In the genomic region with DNA sequence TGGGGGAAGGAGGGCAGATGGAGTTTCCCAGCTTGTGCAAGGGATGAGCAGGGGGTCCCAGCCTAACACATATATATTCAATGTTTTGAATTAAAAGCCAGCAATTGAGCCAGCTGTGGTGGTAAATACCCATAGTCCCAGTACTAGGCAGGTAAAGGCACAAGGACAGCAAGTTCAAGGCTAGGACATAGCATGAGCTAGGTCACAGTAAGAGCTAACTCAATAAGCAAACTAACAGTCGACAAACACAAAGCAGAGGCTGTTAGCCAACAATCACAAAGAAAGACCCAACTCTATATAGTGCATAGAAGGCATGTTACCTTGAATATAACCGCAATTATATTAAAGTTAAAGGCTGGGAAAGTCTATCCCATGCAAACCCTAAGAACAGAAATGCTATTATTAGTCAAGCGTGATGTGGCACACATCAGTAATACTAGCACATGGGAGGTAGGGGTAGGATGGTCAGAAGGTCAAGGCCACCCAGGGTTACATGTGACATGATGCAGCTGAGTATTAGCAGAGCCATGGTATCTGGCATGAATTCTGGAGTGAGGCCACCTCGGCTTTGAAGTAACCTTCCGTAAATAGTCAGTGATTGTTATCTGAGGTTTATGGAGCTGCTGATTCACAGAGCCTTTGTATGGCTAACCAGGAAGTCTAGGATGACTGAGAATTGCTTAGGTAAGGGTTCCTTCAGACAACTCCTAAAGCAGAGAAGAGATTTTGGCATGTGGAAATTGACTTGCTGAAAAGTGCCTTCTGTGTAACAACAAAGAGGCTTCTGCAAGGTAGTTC, we compare ENCODE assay signal across 30 mouse cellular contexts. TPM values are rescaled to one million over a fixed set of nuclear protein-coding genes. Genes with fewer than 3 reads are reported as not detected.
DNase-seq lines count a peak whose midpoint lies in the region; ATAC-seq lines count a peak whose summit lies in the region.
"Had no signal": no experiment of that assay in that cellular context is flagged by ENCODE, and none has a peak within 500 bp of the region (broad histone marks: within the 10 kb centered on the region; RNA-seq: fewer than 3 reads in every experiment).

No protein-coding gene starts in this region.

- DNase-seq in adrenal gland, adult (ENCODE audit: inconsistent age in 2 of 2, low spot score in 1 of 2), result peak; percentile 47 to 74
- DNase-seq in adrenal gland, adult 18-20 months (ENCODE audit: low spot score in 2 of 2), result no peak
- DNase-seq in urinary bladder, postnatal 14 days (ENCODE audit: low spot score), result peak; percentile 10
- no peak for DNase-seq in urinary bladder, adult 18-20 months (ENCODE audit: low spot score in 2 of 2)
- DNase-seq in kidney, postnatal 10 days, result no peak
- DNase-seq in cerebellum, adult 8-10 months, result no peak
- no peak for DNase-seq in layer of hippocampus, adult 9-10 months (ENCODE audit: low spot score)
- DNase-seq: cerebellum, adult 2 months; cerebellum, postnatal 36 days; gastrocnemius, postnatal 10 days; heart, postnatal 14 days; kidney, adult 8-10 months; kidney, postnatal 25 days; layer of hippocampus, adult 9-11 months; left cerebral cortex, postnatal 4 days; lung, adult 2 months; lung, postnatal 14 days; right cerebral cortex, adult 18-20 months; right cerebral cortex, postnatal 4 days; thymus, adult 18-20 months; thymus, postnatal 4 days had no signal

- H3K36me3 ChIP-seq in intestine, embryonic 15.5 days, result no peaks in the 10 kb centered on the region
- H3K36me3 ChIP-seq: embryonic facial prominence, embryonic 15.5 days; forebrain, embryonic 15.5 days; heart, embryonic 12.5 days; hindbrain, embryonic 12.5 days; midbrain, embryonic 12.5 days; neural tube, embryonic 15.5 days; stomach, embryonic 15.5 days had no signal

- H3K9ac ChIP-seq in intestine, embryonic 15.5 days, result no peak overlapping the region
- H3K9ac ChIP-seq: embryonic facial prominence, embryonic 15.5 days; forebrain, embryonic 15.5 days; heart, embryonic 12.5 days; hindbrain, embryonic 12.5 days; midbrain, embryonic 12.5 days; neural tube, embryonic 15.5 days; stomach, embryonic 15.5 days had no signal

- H3K27ac ChIP-seq in intestine, embryonic 15.5 days, result no peak overlapping the region
- H3K27ac ChIP-seq: embryonic facial prominence, embryonic 15.5 days; forebrain, embryonic 15.5 days; hindbrain, embryonic 12.5 days; midbrain, embryonic 12.5 days; neural tube, embryonic 15.5 days; stomach, embryonic 15.5 days had no signal

- no peak overlapping the region for H3K4me3 ChIP-seq in intestine, embryonic 15.5 days (replicated peaks)
- H3K4me3 ChIP-seq: embryonic facial prominence, embryonic 15.5 days; forebrain, embryonic 15.5 days; heart, embryonic 12.5 days; hindbrain, embryonic 12.5 days; midbrain, embryonic 12.5 days; neural tube, embryonic 15.5 days; stomach, embryonic 15.5 days had no signal

- H3K4me2 ChIP-seq in intestine, embryonic 15.5 days (replicated peaks), result no peak overlapping the region
- H3K4me2 ChIP-seq: embryonic facial prominence, embryonic 15.5 days; forebrain, embryonic 15.5 days; heart, embryonic 12.5 days; hindbrain, embryonic 12.5 days; liver, embryonic 11.5 days; midbrain, embryonic 12.5 days; neural tube, embryonic 15.5 days; stomach, embryonic 15.5 days had no signal

- no peaks in the 10 kb centered on the region for H3K4me1 ChIP-seq in intestine, embryonic 15.5 days (replicated peaks)
- H3K4me1 ChIP-seq: forebrain, embryonic 15.5 days; hindbrain, embryonic 12.5 days; midbrain, embryonic 12.5 days; neural tube, embryonic 15.5 days; stomach, embryonic 15.5 days had no signal

- 60% methylated on average over 5 of the region's 5 CpGs for WGBS in intestine, embryonic 15.5 days

- H3K9me3 ChIP-seq in intestine, embryonic 15.5 days, result no peaks in the 10 kb centered on the region
- H3K9me3 ChIP-seq: embryonic facial prominence, embryonic 15.5 days; forebrain, embryonic 15.5 days; heart, embryonic 12.5 days; hindbrain, embryonic 12.5 days; midbrain, embryonic 12.5 days; neural tube, embryonic 15.5 days; stomach, embryonic 15.5 days had no signal

- H3K27me3 ChIP-seq in intestine, embryonic 15.5 days (replicated peaks), result no peaks in the 10 kb centered on the region
- H3K27me3 ChIP-seq: embryonic facial prominence, embryonic 15.5 days; forebrain, embryonic 15.5 days; heart, embryonic 12.5 days; hindbrain, embryonic 12.5 days; midbrain, embryonic 12.5 days; neural tube, embryonic 15.5 days; stomach, embryonic 15.5 days had no signal

- ATAC-seq in intestine, embryonic 15.5 days, result peak; percentile 43; the same call in 1 of the 2 replicates
- ATAC-seq: forebrain, embryonic 15.5 days had no signal

RNA-seq across cellular contexts. Expression of a gene that starts 5.7 kb away (rescaled TPM):
- total RNA-seq in adrenal gland, adult 18-20 months (2021), result 100 to 1,000 TPM; 185 to 217 TPM
- 68.7 and 78.0 TPM in 2 replicates for polyA plus RNA-seq in intestine, embryonic 15.5 days (2015; fragmentation: Nextera tagmentation; extraction: Ambion mirVana)

RNA-seq across cellular contexts. Expression of a gene that starts 25.8 kb away (rescaled TPM):
- total RNA-seq in adrenal gland, adult 18-20 months (2021), result 10 to 100 TPM; 29.8 to 34.0 TPM
- polyA plus RNA-seq in intestine, embryonic 15.5 days (2015; fragmentation: Nextera tagmentation; extraction: Ambion mirVana), result 18.7 and 21.2 TPM in 2 replicates

Comparison
In these comparisons a context has a peak if more than half of its experiments do, and no peak if none do; other contexts are left out.
1. DNase-seq: peak in adrenal gland, adult (2 of 2) and urinary bladder, postnatal 14 days (single experiment); none in adrenal gland, adult 18-20 months (0 of 2), urinary bladder, adult 18-20 months (0 of 2), kidney, postnatal 10 days (single experiment), cerebellum, adult 8-10 months (single experiment) and layer of hippocampus, adult 9-10 months (single experiment).